Mouse (Mus musculus) forebrain, embryonic 14.5 days (tissue): Measurements from ENCODE around the gene Phc3. TPM values are rescaled to one million over a fixed set of nuclear protein-coding genes. Genes with fewer than 3 reads are reported as not detected.

ENCODE experiments used
- ATAC-seq: fragments of 200-750 bp; cut with Nextera tagmentation; 2 replicates; pipeline ENCODE4 v1.8.0; 2017; ENCODE audit warnings: mild to moderate bottlenecking, moderate library complexity
- DNase-seq: peaks from one replicate; pipeline ENCODE4 v3.0.0-alpha.2; 2015; ENCODE audit warnings: low spot score
- H3K27ac ChIP-seq: fragments of 300-500 bp; sonication (generic); 2 replicates; pipeline ENCODE4 v1.5.1; 2014; ENCODE audit warnings: low read depth, mild to moderate bottlenecking, control low read depth, low read length, moderate library complexity
- H3K27me3 ChIP-seq: fragments of 300-500 bp; sonication (generic); replicated peaks from 2 replicates; pipeline ENCODE4 v1.6.1; 2014; ENCODE audit warnings: low read length, control low read depth, mixed read lengths; ENCODE audit not compliant: control insufficient read depth, insufficient read depth
- H3K36me3 ChIP-seq: fragments of 300-500 bp; sonication (generic); 2 replicates; pipeline ENCODE4 v1.6.1; 2014; ENCODE audit warnings: low read length, control low read depth; ENCODE audit not compliant: control insufficient read depth, insufficient read depth
- H3K4me1 ChIP-seq: fragments of 300-500 bp; sonication (generic); 2 replicates; pipeline ENCODE4 v1.6.1; 2014; ENCODE audit warnings: antibody characterized with exemption, low read length, control low read depth; ENCODE audit not compliant: control insufficient read depth, insufficient read depth
- H3K4me2 ChIP-seq: fragments of 300-500 bp; sonication (generic); 2 replicates; pipeline ENCODE4 v1.6.1; 2014; ENCODE audit warnings: mild to moderate bottlenecking, control low read depth, low read length
- H3K4me3 ChIP-seq: fragments of 300-500 bp; sonication (generic); 2 replicates; pipeline ENCODE4 v1.5.1; 2014; ENCODE audit warnings: low read depth, low read length, control low read depth
- H3K9ac ChIP-seq: fragments of 300-500 bp; sonication (generic); 2 replicates; pipeline ENCODE4 v1.6.1; 2014; ENCODE audit warnings: mild to moderate bottlenecking, low read length, control low read depth, moderate library complexity
- H3K9me3 ChIP-seq: fragments of 300-500 bp; sonication (generic); replicated peaks from 2 replicates; pipeline ENCODE4 v1.6.1; 2016; ENCODE audit warnings: low read length, control low read depth, mixed read lengths; ENCODE audit not compliant: control insufficient read depth
- WGBS: fragments of 180-500 bp; shearing (Covaris S2); extraction: QIAGEN DNeasy Blood & Tissue Kit; methylation state at CpG from one replicate; pipeline ENCODE4 v1.1.7; 2014; 5-methylcytosine and 5-hydroxymethylcytosine counted together
- polyA plus RNA-seq: library from polyadenylated mRNA; unstranded; fragments of >200 nt; fragmentation: Nextera tagmentation; extraction: Ambion mirVana; gene quantifications from 2 replicates; pipeline ENCODE4 v1.2.1, GENCODE M21; 2014

Phc3 gene
- polyA plus RNA-seq, 1 experiment from 2014 or later: 4.8 TPM

DNA sequence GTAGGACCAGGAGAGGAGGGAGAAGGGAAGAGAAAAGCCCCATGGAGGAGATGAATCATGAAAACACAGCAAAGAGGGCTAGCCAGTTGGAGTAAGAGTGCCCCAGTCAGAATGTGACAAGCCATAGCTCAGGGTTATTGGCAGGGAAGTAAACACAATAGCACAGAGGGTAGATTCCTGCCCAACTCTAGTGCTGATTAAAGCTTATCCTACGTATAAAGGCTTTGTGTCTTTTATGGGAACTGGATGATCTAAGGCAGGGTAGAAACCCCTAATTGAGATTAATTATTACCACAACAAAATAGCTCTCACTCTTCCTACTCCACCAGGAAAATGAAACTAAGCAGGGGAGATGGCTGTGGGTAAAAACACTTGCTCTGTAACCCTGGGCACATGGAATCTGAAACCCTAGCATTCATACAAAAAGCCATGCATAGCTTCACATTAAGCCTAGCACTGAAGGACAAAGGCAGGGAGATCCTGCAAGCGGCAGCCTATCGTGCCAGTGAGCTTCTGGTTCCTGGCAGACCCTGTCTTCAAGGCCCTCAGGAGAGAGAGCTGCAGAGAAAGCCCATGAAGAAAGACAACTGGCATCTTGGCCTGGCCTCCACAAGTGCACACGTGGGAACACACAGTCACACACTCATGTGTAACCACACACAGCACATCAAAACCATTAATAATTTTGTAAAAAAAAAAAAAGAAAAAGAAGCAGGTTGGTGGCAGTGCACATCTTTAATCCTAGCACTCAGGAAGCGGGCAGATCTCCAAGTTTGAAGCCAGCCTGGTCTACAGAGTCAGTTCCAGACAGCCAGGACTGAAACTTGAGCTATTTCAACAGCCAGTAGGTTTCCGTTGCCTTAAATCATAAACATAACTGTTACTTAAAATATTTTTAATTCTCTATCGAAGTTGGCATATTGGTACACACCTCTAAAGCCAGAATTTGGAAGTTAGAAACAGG lies 9.1 kb downstream of the Phc3 start:
- DNase-seq (peak; percentile 24), ATAC-seq (peak; percentile 37; the same call in 1 of the 2 replicates)
- 0 out of 2 replicates have a peak overlapping the region, but pooled peaks have one; percentile 13 for H3K9ac ChIP-seq
- no peak overlapping the region for H3K4me3 ChIP-seq
- H3K36me3 ChIP-seq: peaks cover 79% of the 10 kb centered on the region
- H3K9me3 ChIP-seq: no peaks in the 10 kb centered on the region
- H3K27ac ChIP-seq: peak overlapping the region; percentile 39; the same call in 1 of the 2 replicates
- no peaks in the 10 kb centered on the region for H3K27me3 ChIP-seq
- 57% methylated on average over 7 of the region's 7 CpGs for WGBS
- no peak overlapping the region for H3K4me2 ChIP-seq
- H3K4me1 ChIP-seq: peaks cover 6% of the 10 kb centered on the region; the same call in 1 of the 2 replicates

DNA sequence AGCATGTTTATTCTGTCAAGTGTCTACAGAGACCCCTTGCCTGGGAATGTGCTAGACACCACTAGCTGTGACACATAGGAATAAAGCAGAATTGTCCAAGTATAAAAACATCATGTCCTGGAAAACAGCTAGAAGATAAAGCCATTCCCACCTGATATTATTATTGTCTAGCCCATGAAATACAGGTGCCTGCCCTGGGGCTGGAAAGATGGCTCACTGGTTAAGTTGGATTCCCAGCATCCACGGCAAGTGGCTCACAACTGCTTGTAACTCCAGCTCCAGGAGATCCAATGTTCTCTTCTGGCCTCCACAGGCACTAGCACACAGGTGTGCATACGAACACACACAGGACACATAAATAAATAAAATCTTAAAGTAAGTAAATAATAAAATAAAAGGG lies 10.5 kb downstream of the Phc3 start:
- no peak overlapping the region for H3K9ac ChIP-seq
- 83% methylated on average over 2 of the region's 2 CpGs for WGBS
- no peak overlapping the region for H3K27ac ChIP-seq
- H3K36me3 ChIP-seq: peaks cover 76% of the 10 kb centered on the region
- no peak overlapping the region for H3K4me3 ChIP-seq
- no peak for DNase-seq
- H3K4me1 ChIP-seq: peaks cover 6% of the 10 kb centered on the region; the same call in 1 of the 2 replicates
- H3K27me3 ChIP-seq: no peaks in the 10 kb centered on the region
- no peak for ATAC-seq
- no peaks in the 10 kb centered on the region for H3K9me3 ChIP-seq
- no peak overlapping the region for H3K4me2 ChIP-seq

DNA sequence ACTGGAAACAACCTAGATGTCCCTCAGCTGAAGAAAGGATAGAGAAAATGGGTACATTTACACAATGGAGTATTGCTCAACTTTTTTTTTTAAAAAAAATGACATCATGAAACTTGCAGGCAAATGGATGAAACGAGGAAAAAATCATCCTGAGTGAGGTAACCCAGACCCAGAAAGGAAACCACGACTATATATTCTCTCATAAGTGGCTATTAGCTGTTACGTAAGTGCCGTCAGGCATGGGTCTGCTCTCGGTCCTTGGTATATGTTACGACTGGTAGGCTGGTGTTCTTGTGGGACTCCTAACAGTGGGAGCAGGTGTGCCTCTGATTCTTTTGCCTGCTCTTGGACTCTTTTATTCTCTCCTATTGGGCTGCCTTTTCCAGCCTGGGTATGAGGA lies 12.9 kb downstream of the Phc3 start:
- no peak overlapping the region for H3K9ac ChIP-seq
- H3K4me1 ChIP-seq: peaks cover 6% of the 10 kb centered on the region; the same call in 1 of the 2 replicates
- H3K27ac ChIP-seq: no peak overlapping the region
- H3K4me3 ChIP-seq: no peak overlapping the region
- no peak for DNase-seq
- no peaks in the 10 kb centered on the region for H3K27me3 ChIP-seq
- H3K4me2 ChIP-seq: no peak overlapping the region
- peaks cover 64% of the 10 kb centered on the region for H3K36me3 ChIP-seq
- no peak for ATAC-seq
- no peaks in the 10 kb centered on the region for H3K9me3 ChIP-seq
- WGBS: 94% methylated on average over 6 of the region's 6 CpGs

DNA sequence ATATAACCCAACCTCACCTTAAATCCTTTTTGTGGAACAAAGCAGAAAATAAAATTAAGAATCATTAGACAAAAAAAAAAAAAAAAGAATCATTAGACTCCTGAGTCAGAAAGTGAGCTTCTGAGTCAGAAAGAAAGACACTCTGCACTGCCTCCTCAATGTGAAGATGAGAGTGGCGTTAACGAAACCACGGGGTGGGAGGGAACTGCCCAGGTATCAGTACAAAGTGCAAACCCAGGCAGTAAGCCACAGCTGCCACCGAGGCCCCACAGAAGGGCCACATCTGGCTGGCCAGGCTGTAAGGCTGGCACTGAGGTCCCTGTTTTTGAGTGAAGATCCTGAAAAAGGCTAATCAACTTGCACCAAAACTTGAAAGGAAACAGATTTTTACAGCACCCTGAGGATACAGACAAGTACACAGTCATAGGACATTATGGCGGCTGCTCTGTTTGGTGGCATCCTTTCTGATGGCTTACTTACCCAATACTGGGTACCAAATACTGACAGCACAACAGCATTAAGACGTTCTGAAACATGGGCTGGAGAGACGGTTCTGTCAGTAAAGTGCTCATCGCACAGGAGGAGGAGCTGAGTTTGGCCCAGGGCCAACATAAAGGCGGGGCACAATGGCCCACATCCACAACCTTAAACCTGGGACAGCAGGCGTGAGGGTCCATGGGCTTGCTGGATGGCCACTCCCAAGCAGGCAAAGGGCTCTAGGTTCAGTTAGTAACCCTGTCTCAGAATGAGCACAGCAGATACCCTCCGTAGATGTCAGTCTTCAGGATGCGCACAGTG lies 16.7 kb downstream of the Phc3 start:
- no peaks in the 10 kb centered on the region for H3K9me3 ChIP-seq
- H3K27me3 ChIP-seq: no peaks in the 10 kb centered on the region
- no peak overlapping the region for H3K4me2 ChIP-seq
- DNase-seq (no peak), ATAC-seq (no peak)
- peaks cover 50% of the 10 kb centered on the region for H3K36me3 ChIP-seq
- H3K27ac ChIP-seq: no peak overlapping the region
- no peak overlapping the region for H3K4me3 ChIP-seq
- H3K4me1 ChIP-seq: no peaks in the 10 kb centered on the region
- no peak overlapping the region for H3K9ac ChIP-seq
- 85% methylated on average over 12 of the region's 12 CpGs for WGBS

DNA sequence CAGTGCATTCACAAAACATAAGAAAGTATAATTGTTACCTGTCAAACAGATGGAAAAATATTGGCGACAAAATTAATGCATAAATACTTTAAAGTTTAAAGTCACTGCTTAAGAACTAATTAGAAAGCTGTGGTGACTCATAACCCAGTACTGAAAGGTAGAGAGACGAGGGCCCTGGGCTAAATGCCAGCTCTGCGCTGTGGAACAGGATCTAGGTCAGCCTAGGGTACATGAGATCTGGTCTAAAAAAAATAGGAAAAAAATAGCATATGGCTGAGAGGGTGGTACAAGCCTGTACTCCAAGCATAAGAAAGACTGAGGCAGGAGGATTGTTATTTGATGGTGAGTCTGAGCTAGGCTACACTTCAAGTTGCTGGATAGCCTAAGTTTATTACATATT lies 17.6 kb downstream of the Phc3 start:
- Histone ChIP-seq H3K4me2 (no peak overlapping the region), H3K36me3 (peaks cover 55% of the 10 kb centered on the region), H3K27ac (no peak overlapping the region), H3K27me3 (no peaks in the 10 kb centered on the region), H3K4me3 (no peak overlapping the region), H3K9me3 (no peaks in the 10 kb centered on the region), H3K9ac (no peak overlapping the region), H3K4me1 (no peaks in the 10 kb centered on the region)
- no peak for ATAC-seq
- DNase-seq: no peak
- 78% methylated on average over 3 of the region's 3 CpGs for whole genome bisulfite sequencing

DNA sequence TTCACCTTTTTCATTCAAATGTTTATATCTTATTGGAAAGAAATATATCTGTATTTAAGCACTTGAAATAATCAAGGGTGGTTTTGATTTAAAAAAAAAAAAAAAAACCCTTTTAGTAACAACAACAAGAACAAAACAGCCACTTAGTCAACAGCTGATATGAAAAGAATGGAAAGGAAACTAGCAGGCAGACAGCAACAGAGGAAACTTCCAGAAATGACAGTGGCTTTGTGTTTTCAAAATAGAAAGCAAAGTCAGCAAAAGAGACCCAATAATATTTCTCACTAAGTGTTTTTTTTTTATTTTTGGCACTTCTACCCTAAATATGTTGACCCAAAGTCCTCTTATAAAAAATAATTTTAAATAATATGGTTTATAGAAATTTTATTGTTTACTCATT lies 34.8 kb downstream of the Phc3 start:
- Histone ChIP-seq H3K4me1 (no peaks in the 10 kb centered on the region), H3K27me3 (no peaks in the 10 kb centered on the region), H3K9ac (no peak overlapping the region), H3K4me2 (no peak overlapping the region), H3K27ac (no peak overlapping the region), H3K36me3 (peaks cover 39% of the 10 kb centered on the region), H3K9me3 (no peaks in the 10 kb centered on the region), H3K4me3 (no peak overlapping the region)
- DNase-seq (no peak), ATAC-seq (no peak)

DNA sequence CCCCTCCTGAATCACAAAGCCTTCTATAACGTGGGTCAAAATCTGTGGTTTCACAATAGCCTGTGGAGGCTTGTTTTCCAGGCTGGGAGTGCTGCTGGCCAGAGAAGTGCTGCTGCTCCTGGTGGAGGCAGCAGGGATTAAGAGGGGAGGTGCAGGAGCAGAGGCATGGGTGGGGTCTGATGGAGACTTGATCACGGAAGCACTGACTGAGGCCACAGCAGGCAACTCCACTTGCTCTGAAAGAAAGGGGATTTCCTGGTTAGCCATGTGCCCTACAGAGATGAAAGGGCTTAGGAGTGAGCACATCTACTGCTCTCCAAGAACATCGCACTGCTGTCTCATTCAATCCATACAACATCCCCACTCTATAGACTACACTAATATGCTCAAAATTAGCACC lies 39.4 kb downstream of the Phc3 start:
- H3K4me1 ChIP-seq: no peaks in the 10 kb centered on the region
- ATAC-seq: no peak
- no peaks in the 10 kb centered on the region for H3K27me3 ChIP-seq
- no peak overlapping the region for H3K4me3 ChIP-seq
- H3K36me3 ChIP-seq: peaks cover 39% of the 10 kb centered on the region
- no peak overlapping the region for H3K4me2 ChIP-seq
- H3K27ac ChIP-seq: no peak overlapping the region
- WGBS: 29% methylated on average over 3 of the region's 3 CpGs
- H3K9ac ChIP-seq: no peak overlapping the region
- no peaks in the 10 kb centered on the region for H3K9me3 ChIP-seq
- no peak for DNase-seq

DNA sequence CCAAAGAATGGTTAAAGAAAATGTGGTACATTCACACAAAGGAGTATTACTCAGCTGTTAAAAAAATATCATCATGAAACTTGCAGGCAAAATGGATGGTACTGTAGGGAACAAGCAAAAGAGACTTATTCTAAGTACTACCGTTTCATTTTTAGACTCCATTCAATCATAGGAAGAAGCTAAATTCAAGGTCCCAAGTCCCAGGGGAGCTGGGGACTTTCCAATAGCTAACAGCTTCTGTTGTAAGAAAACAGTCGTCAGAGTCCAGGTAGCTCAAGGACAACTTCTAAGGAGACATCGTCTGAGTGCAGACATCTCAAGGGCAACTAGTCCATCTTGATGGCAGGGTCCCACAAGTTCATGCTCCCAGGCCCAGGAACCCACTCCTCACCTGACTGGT lies 41.6 kb downstream of the Phc3 start:
- no peak for DNase-seq
- ATAC-seq: no peak
- WGBS: 99% methylated on average over 3 of the region's 3 CpGs

More for the DNA sequence above, 41.6 kb downstream of the Phc3 start:
- Histone ChIP-seq H3K9me3 (no peaks in the 10 kb centered on the region), H3K27me3 (no peaks in the 10 kb centered on the region), H3K4me3 (no peak overlapping the region), H3K27ac (no peak overlapping the region), H3K9ac (no peak overlapping the region), H3K4me2 (no peak overlapping the region), H3K36me3 (peaks cover 41% of the 10 kb centered on the region), H3K4me1 (no peaks in the 10 kb centered on the region)
